Mouse (Mus musculus): ENCODE results near the gene Fmo1. TPM values are rescaled to one million over a fixed set of nuclear protein-coding genes. Genes with fewer than 3 reads are reported as not detected.

Gene Fmo1
- polyA plus RNA-seq, 1 experiment from 2014 or later = 4.1 TPM

DNA sequence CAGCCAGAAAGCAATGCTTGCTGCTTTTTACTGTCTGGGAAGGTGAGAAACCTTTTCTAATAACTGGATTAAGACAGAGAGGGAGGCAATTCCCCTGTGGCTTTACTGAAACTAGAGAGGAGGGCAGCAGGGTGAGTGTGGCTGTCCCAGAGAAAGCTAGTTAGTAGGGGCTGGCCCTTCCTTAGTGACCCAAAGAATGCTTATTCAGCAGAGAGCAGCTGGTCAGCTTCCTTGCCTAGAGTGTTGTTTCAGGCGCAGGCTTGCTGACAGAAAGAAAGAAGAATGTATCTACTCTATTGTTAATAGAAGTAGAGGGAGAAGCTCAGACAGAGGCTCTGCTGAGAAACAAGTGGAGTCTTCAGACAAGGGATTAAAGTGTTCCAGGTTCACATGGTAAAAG is 4.1 kb downstream of the Fmo1 start:
- no peaks in the 10 kb centered on the region for H3K4me1 ChIP-seq (ENCODE audit: control insufficient read depth in 2 of 2, insufficient read depth in 2 of 2, low read length in 2 of 2)
- H3K9me3 ChIP-seq (ENCODE audit: control insufficient read depth, low read length) = no peaks in the 10 kb centered on the region
- no peak overlapping the region for H3K4me3 ChIP-seq (ENCODE audit: control insufficient read depth in 1 of 2, insufficient read depth in 1 of 2, low read depth in 1 of 2, low read length in 2 of 2)
- H3K36me3 ChIP-seq (ENCODE audit: control insufficient read depth, insufficient read depth, low read length) = no peaks in the 10 kb centered on the region
- H3K27ac ChIP-seq (replicated peaks in 1 of 2; ENCODE audit: control insufficient read depth in 1 of 2, insufficient read depth in 1 of 2, low read depth in 2 of 2, low read length in 2 of 2) = no peak overlapping the region
- ATAC-seq (ENCODE audit: insufficient number of reproducible peaks, insufficient read depth, low FRiP score, low read depth) = no peak
- no peak overlapping the region for H3K4me2 ChIP-seq (ENCODE audit: low read length)
- WGBS = 44% methylated on average over 1 of the region's 1 CpGs
- no peaks in the 10 kb centered on the region for H3K27me3 ChIP-seq (ENCODE audit: control insufficient read depth, insufficient read depth, low read length)
- no peak overlapping the region for H3K9ac ChIP-seq (ENCODE audit: low read length)

DNA sequence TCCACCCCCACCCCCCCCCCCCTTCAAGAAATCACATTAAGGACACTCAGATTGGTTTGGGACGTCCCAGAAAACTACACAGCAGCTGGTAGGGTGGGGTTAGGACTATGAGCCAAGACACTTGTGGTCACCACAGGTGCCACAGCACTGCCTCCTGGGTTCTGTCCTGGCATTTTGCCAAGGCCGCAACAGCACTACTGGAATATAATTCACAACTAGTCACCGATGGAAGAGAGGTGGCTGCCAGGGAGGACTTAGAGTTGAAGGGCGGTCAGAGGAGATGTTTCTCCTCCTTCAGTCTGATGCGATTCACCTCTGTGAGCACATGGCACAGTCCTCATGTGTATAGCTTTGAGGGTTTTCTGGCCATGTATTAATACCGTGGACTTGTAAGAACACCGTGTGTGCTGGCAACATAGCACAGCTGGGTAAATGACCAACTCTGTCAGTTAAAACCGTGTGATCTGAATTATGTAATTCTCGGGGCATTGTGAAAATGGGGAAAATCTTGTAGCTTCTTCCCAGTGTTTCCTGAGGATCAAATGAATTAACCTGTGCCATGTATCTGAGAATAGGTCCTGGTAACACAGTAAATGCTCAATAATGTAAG is 6.3 kb downstream of the Fmo1 start:
- 78% methylated on average over 9 of the region's 9 CpGs for WGBS
- Histone ChIP-seq H3K27me3 (ENCODE audit: control insufficient read depth, insufficient read depth, low read length) (no peaks in the 10 kb centered on the region), H3K27ac (replicated peaks in 1 of 2; ENCODE audit: control insufficient read depth in 1 of 2, insufficient read depth in 1 of 2, low read depth in 2 of 2, low read length in 2 of 2) (no peak overlapping the region), H3K36me3 (ENCODE audit: control insufficient read depth, insufficient read depth, low read length) (no peaks in the 10 kb centered on the region), H3K9me3 (ENCODE audit: control insufficient read depth, low read length) (no peaks in the 10 kb centered on the region), H3K4me2 (ENCODE audit: low read length) (no peak overlapping the region), H3K9ac (ENCODE audit: low read length) (no peak overlapping the region), H3K4me1 (ENCODE audit: control insufficient read depth in 2 of 2, insufficient read depth in 2 of 2, low read length in 2 of 2) (no peaks in the 10 kb centered on the region), H3K4me3 (ENCODE audit: control insufficient read depth in 1 of 2, insufficient read depth in 1 of 2, low read depth in 1 of 2, low read length in 2 of 2) (no peak overlapping the region)
- ATAC-seq (ENCODE audit: insufficient number of reproducible peaks, insufficient read depth, low FRiP score, low read depth) = no peak

DNA sequence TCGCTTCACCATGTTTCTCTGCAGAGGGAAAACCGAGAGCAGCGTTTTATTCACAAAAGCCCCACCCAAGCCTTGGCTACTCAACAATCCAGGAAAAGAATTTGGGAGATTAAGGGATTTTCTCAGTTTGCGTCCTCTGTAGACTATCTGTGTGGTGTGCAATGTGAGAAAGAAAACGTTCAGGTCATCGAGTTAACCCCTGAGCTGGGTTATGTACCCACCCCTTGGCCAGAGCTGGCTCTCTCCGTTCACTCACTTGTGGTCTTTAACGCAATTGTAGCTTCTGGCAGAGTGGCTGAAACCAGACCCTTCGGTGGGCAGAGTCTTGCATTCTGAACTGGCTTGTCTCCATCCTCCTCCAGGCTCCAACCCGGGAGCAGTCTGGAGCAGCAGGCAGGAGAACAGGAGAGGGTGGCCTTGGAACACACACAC is 6.8 kb downstream of the Fmo1 start:
- no peak for ATAC-seq (ENCODE audit: insufficient number of reproducible peaks, insufficient read depth, low FRiP score, low read depth)
- Histone ChIP-seq H3K4me3 (ENCODE audit: control insufficient read depth in 1 of 2, insufficient read depth in 1 of 2, low read depth in 1 of 2, low read length in 2 of 2) (no peak overlapping the region), H3K4me1 (ENCODE audit: control insufficient read depth in 2 of 2, insufficient read depth in 2 of 2, low read length in 2 of 2) (no peaks in the 10 kb centered on the region), H3K27me3 (ENCODE audit: control insufficient read depth, insufficient read depth, low read length) (no peaks in the 10 kb centered on the region), H3K9ac (ENCODE audit: low read length) (no peak overlapping the region), H3K9me3 (ENCODE audit: control insufficient read depth, low read length) (no peaks in the 10 kb centered on the region), H3K36me3 (ENCODE audit: control insufficient read depth, insufficient read depth, low read length) (no peaks in the 10 kb centered on the region), H3K27ac (replicated peaks in 1 of 2; ENCODE audit: control insufficient read depth in 1 of 2, insufficient read depth in 1 of 2, low read depth in 2 of 2, low read length in 2 of 2) (no peak overlapping the region), H3K4me2 (ENCODE audit: low read length) (no peak overlapping the region)
- WGBS = 62% methylated on average over 10 of the region's 10 CpGs

DNA sequence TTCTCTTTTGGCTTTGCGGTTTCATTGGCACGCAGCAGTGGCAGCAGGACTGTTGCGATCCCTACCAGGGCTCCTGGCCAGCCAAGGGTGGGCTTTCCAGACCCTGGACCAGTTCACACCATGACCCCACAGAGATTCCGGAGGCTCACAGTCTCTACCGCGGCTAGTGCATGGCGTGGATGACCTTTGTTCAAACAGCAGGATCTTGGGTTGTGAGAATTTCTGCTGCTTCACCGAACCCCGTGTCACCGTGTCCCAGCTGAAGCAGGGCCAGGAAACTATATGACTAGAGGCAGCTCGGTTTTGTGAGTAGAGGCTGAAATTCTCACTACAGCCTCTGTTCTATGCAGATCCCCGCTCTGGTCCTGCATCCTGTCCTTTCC is 7.7 kb downstream of the Fmo1 start:
- Histone ChIP-seq H3K4me1 (ENCODE audit: control insufficient read depth in 2 of 2, insufficient read depth in 2 of 2, low read length in 2 of 2) (no peaks in the 10 kb centered on the region), H3K4me3 (ENCODE audit: control insufficient read depth in 1 of 2, insufficient read depth in 1 of 2, low read depth in 1 of 2, low read length in 2 of 2) (no peak overlapping the region), H3K27ac (replicated peaks in 1 of 2; ENCODE audit: control insufficient read depth in 1 of 2, insufficient read depth in 1 of 2, low read depth in 2 of 2, low read length in 2 of 2) (no peak overlapping the region), H3K36me3 (ENCODE audit: control insufficient read depth, insufficient read depth, low read length) (no peaks in the 10 kb centered on the region), H3K27me3 (ENCODE audit: control insufficient read depth, insufficient read depth, low read length) (no peaks in the 10 kb centered on the region), H3K9me3 (ENCODE audit: control insufficient read depth, low read length) (no peaks in the 10 kb centered on the region), H3K9ac (ENCODE audit: low read length) (no peak overlapping the region), H3K4me2 (ENCODE audit: low read length) (no peak overlapping the region)
- WGBS = 77% methylated on average over 12 of the region's 12 CpGs
- no peak for ATAC-seq (ENCODE audit: insufficient number of reproducible peaks, insufficient read depth, low FRiP score, low read depth)

DNA sequence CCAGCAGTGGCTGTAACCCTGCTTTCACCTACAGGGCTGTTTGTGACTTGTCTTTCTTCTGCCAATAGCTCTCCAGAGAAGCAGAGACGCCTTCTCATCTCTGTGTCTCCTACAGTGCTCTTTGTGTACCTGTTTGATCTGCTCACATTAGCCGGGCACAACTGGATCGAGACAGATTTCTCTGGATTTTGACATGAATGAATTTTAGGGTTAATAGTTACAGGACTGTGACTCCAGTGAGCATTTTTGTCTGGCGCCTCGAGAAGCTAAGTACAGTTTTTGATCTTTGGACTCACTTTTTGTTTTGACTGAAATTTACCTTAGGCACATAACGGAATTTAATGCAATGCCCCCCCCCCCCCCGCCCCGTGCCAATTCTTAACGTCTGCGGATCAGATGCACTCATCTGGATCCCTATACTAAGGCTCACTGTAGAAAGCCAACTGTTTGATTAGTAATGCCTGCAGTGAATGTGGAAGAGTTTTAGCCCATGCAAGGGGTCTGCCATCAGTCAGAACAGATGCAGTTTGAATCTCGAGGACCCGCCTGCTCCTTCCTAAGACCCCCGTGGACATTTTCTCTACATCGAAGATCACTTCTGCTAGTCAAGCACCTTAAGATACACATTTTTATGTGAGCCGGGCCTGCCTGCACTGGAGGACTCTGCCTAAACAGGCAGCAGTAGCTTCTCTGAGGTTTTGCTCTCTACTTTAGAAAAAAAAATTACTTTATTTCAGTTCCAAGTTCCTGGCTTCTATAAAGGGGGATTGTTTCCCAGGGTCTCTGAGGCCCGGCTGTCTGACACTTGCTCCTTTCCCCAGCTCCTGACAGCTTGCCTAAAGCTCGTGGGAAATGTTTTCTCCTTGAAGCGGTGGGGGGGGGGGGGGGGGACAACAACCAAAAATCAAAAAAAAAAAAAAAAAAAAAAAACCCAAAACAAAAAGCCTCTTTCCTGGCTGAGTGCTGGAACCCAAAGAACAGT is 8.4 kb downstream of the Fmo1 start:
- WGBS = 75% methylated on average over 18 of the region's 18 CpGs
- ATAC-seq (ENCODE audit: insufficient number of reproducible peaks, insufficient read depth, low FRiP score, low read depth) = no peak
- Histone ChIP-seq H3K4me1 (ENCODE audit: control insufficient read depth in 2 of 2, insufficient read depth in 2 of 2, low read length in 2 of 2) (no peaks in the 10 kb centered on the region), H3K4me2 (ENCODE audit: low read length) (no peak overlapping the region), H3K9ac (ENCODE audit: low read length) (no peak overlapping the region), H3K27me3 (ENCODE audit: control insufficient read depth, insufficient read depth, low read length) (no peaks in the 10 kb centered on the region), H3K27ac (replicated peaks in 1 of 2; ENCODE audit: control insufficient read depth in 1 of 2, insufficient read depth in 1 of 2, low read depth in 2 of 2, low read length in 2 of 2) (no peak overlapping the region), H3K36me3 (ENCODE audit: control insufficient read depth, insufficient read depth, low read length) (no peaks in the 10 kb centered on the region), H3K9me3 (ENCODE audit: control insufficient read depth, low read length) (no peaks in the 10 kb centered on the region), H3K4me3 (ENCODE audit: control insufficient read depth in 1 of 2, insufficient read depth in 1 of 2, low read depth in 1 of 2, low read length in 2 of 2) (no peak overlapping the region)

DNA sequence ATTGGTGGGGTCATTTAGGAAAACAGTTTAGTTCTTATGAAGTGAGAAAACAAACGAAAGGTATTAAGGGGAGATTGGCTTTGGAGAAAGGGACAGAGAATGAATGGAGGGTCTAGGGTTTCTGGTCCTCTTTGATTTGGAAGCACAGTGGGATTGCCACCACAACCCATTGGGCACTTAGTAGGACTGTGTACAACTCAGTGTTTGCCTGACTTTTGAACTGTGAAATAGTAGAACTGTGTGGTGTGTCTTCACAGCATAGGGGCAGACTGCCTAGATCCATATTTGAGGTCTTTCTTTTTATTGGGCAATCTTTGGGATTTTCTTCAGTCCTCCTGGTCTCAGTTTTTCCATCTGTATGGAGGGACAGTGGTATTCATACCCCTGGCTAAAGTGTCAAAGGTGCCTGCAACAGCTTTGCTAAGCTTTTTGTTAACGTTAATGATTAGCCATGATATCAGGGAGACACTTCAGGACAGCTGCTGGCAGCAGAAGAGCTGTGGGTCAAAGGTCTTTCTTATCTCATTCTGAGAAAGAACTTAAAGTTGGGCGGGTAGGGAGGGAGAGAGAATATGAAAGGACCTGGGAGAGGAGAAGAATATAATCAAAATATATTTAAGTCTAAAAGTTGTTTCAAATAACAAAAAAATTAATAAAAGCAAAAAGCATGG is 12.5 kb downstream of the Fmo1 start:
- Histone ChIP-seq H3K27ac (replicated peaks in 1 of 2; ENCODE audit: control insufficient read depth in 1 of 2, insufficient read depth in 1 of 2, low read depth in 2 of 2, low read length in 2 of 2) (no peak overlapping the region), H3K4me2 (ENCODE audit: low read length) (no peak overlapping the region), H3K9ac (ENCODE audit: low read length) (no peak overlapping the region), H3K36me3 (ENCODE audit: control insufficient read depth, insufficient read depth, low read length) (no peaks in the 10 kb centered on the region), H3K4me1 (ENCODE audit: control insufficient read depth in 2 of 2, insufficient read depth in 2 of 2, low read length in 2 of 2) (no peaks in the 10 kb centered on the region), H3K4me3 (ENCODE audit: control insufficient read depth in 1 of 2, insufficient read depth in 1 of 2, low read depth in 1 of 2, low read length in 2 of 2) (no peak overlapping the region), H3K27me3 (ENCODE audit: control insufficient read depth, insufficient read depth, low read length) (no peaks in the 10 kb centered on the region), H3K9me3 (ENCODE audit: control insufficient read depth, low read length) (no peaks in the 10 kb centered on the region)
- no peak for ATAC-seq (ENCODE audit: insufficient number of reproducible peaks, insufficient read depth, low FRiP score, low read depth)
- WGBS = 41% methylated on average over 3 of the region's 3 CpGs

DNA sequence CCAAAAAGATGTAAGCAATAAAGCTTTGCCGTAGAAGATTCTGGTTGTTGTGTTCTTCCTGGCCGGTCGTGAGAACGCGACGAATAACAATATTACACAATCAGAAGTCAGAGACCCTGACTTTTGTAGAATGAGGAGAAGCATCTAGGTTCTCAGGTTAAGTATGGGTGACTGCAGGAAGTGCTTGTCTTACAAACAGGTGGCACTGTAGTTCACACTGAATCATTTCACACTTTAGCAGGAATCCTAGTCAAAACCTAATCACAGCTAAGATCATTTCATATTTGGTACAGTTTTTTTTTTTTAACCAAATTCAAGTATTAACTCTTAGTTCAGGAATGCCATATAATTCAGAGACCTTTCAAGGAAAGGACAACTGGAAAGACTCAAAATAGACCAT is 18.9 kb downstream of the Fmo1 start:
- Histone ChIP-seq H3K36me3 (ENCODE audit: control insufficient read depth, insufficient read depth, low read length) (no peaks in the 10 kb centered on the region), H3K27ac (replicated peaks in 1 of 2; ENCODE audit: control insufficient read depth in 1 of 2, insufficient read depth in 1 of 2, low read depth in 2 of 2, low read length in 2 of 2) (no peak overlapping the region), H3K4me2 (ENCODE audit: low read length) (no peak overlapping the region), H3K9me3 (ENCODE audit: control insufficient read depth, low read length) (no peaks in the 10 kb centered on the region), H3K9ac (ENCODE audit: low read length) (no peak overlapping the region), H3K4me1 (ENCODE audit: control insufficient read depth in 2 of 2, insufficient read depth in 2 of 2, low read length in 2 of 2) (no peaks in the 10 kb centered on the region), H3K4me3 (ENCODE audit: control insufficient read depth in 1 of 2, insufficient read depth in 1 of 2, low read depth in 1 of 2, low read length in 2 of 2) (no peak overlapping the region), H3K27me3 (ENCODE audit: control insufficient read depth, insufficient read depth, low read length) (no peaks in the 10 kb centered on the region)
- WGBS = 93% methylated on average over 6 of the region's 6 CpGs
- ATAC-seq (ENCODE audit: insufficient number of reproducible peaks, insufficient read depth, low FRiP score, low read depth) = no peak
